Mouse (Mus musculus) midbrain, embryonic 10.5 days (tissue): ENCODE data around the gene Gm3045. TPM values are rescaled to one million over a fixed set of nuclear protein-coding genes. Genes with fewer than 3 reads are reported as not detected.

ENCODE experiments used
- DNase-seq: peaks from one replicate; pipeline ENCODE4 v3.0.0-alpha.2; 2017; ENCODE audit warnings: low spot score
- H3K27ac ChIP-seq: fragments of 300-500 bp; sonication (generic); replicated peaks from 2 replicates; pipeline ENCODE4 v1.5.1; 2016; ENCODE audit warnings: mild to moderate bottlenecking
- H3K27me3 ChIP-seq: fragments of 300-500 bp; sonication (generic); 2 replicates; pipeline ENCODE4 v1.6.1; 2016; ENCODE audit warnings: low read depth, mild to moderate bottlenecking; ENCODE audit not compliant: poor library complexity, severe bottlenecking
- H3K36me3 ChIP-seq: fragments of 300-500 bp; sonication (generic); 2 replicates; pipeline ENCODE4 v1.6.1; 2016; ENCODE audit warnings: mild to moderate bottlenecking, moderate library complexity
- H3K4me1 ChIP-seq: fragments of 300-500 bp; sonication (generic); 2 replicates; pipeline ENCODE4 v1.6.1; 2016
- H3K4me3 ChIP-seq: fragments of 300-500 bp; sonication (generic); 2 replicates; pipeline ENCODE4 v1.5.1; 2016; ENCODE audit warnings: mild to moderate bottlenecking, moderate library complexity
- H3K9me3 ChIP-seq: fragments of 300-500 bp; sonication (generic); replicated peaks from 2 replicates; pipeline ENCODE4 v1.6.1; 2016; ENCODE audit warnings: mild to moderate bottlenecking
- WGBS: fragments of 180-500 bp; shearing (Covaris S2); methylation state at CpG from one replicate; pipeline ENCODE4 v1.1.7; 2016; 5-methylcytosine and 5-hydroxymethylcytosine counted together
- polyA plus RNA-seq: library from polyadenylated mRNA; unstranded; fragments of >200 nt; fragmentation: Nextera tagmentation; extraction: Ambion mirVana; gene quantifications from 2 replicates; pipeline ENCODE4 v1.2.1, GENCODE M21; 2016

Gene Gm3045
- polyA plus RNA-seq, 1 experiment from 2014 or later, result not detected

DNA sequence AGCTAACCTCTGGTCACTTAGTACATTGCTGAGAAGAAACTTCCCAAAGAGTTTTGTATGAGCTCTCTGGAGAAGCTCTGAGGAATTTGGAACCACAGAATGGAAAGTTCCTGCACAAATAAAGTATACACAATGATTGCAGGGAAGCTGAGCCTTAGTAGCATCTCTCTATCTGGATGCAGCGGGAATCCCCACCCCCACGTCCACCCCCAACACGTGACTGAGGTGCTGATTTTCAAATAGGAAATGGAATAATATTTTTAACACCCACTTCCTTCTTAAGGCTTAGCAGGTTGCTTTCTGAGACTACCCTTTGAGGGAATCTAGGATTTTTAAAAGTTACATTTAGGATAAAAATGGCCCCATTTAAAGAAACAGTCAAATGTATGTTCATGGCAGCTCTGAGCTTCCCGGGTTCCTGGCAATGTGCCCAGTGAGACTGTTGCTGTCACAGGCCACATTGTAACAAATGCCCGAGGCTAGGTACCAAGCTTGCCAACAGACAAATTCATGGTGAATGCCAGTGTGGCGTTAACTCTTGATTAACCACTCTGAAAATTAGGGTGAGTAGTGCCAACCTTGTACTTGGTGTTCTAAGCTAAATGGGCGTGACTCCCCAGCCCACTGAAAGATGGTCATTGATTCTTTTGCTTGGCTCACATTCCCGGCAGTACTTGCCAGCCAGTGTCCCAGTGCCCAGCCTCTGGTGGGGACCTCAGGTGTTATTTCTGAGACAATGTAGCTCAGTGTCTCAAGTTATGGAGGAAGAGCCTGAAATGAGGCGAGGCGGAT, 23.0 kb downstream of the Gm3045 start:
- Histone ChIP-seq H3K36me3 (no peaks in the 10 kb centered on the region), H3K4me3 (no peak overlapping the region), H3K9me3 (no peaks in the 10 kb centered on the region), H3K27ac (no peak overlapping the region), H3K4me1 (no peaks in the 10 kb centered on the region), H3K27me3 (peaks cover 5% of the 10 kb centered on the region)
- WGBS, result 88% methylated on average over 10 of the region's 10 CpGs
- DNase-seq, result no peak

- DNase-seq, result no peak
- no peak overlapping the region for H3K4me3 ChIP-seq
- WGBS, result 87% methylated on average over 8 of the region's 8 CpGs
- H3K4me1 ChIP-seq, result no peaks in the 10 kb centered on the region
- no peak overlapping the region for H3K27ac ChIP-seq
- no peaks in the 10 kb centered on the region for H3K36me3 ChIP-seq
- H3K27me3 ChIP-seq, result peaks cover 5% of the 10 kb centered on the region
- no peaks in the 10 kb centered on the region for H3K9me3 ChIP-seq
Observed at GRCm38 (mm10) chr13:56450035-56450434, 23.6 kb downstream of the Gm3045 start.

GRCm38 (mm10) chr13:56458001-56458400, 31.6 kb downstream of the Gm3045 start:
- H3K4me3 ChIP-seq, result no peak overlapping the region
- no peak for DNase-seq
- no peaks in the 10 kb centered on the region for H3K36me3 ChIP-seq
- 74% methylated on average over 9 of the region's 9 CpGs for WGBS
- no peaks in the 10 kb centered on the region for H3K9me3 ChIP-seq
- no peak overlapping the region for H3K27ac ChIP-seq
- no peaks in the 10 kb centered on the region for H3K4me1 ChIP-seq
- H3K27me3 ChIP-seq, result no peaks in the 10 kb centered on the region

DNA sequence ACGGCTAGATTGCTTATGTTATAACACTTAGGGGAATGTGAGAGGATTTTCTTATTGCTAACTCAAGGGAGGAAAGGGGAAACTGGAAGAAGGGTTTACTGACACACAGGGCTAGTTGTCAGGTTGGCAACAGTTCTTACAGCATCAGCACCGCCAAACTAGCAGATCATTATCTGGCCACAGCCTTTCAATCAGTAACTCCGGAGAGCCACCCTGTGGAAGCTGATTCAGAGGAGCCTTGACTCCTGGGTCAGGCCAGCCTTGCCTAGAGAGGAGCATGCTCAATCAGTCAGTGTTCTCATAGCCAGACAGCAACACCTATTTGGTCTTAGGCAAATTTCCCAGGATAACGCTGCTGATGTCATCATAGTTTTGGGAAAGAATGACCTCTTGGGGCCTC, 35.1 kb downstream of the Gm3045 start:
- H3K4me3 ChIP-seq, result no peak overlapping the region
- no peaks in the 10 kb centered on the region for H3K9me3 ChIP-seq
- no peaks in the 10 kb centered on the region for H3K27me3 ChIP-seq
- H3K4me1 ChIP-seq, result peaks cover 12% of the 10 kb centered on the region
- no peak overlapping the region for H3K27ac ChIP-seq
- H3K36me3 ChIP-seq, result no peaks in the 10 kb centered on the region
- 87% methylated on average over 4 of the region's 4 CpGs for WGBS
- DNase-seq, result no peak

DNA sequence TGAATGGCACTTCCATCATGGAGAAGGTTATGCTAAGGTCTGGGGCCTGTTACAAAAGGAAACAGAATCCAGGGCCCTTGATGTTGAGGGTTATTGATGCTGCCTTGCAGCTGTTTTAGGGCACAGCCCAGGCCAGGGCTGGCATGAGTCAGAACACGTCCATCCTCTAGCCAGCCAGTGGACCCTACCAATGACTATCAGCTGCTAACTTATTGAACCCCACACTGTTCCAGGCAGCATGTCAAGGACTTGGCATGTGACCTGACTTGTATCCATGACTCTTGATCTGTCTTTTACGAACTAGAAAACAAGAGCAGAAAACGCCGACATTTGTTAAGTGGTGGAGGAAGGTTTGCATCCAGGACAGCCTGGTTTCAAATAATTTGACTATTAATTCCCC, 36.4 kb downstream of the Gm3045 start:
- H3K9me3 ChIP-seq, result no peaks in the 10 kb centered on the region
- no peak for DNase-seq
- H3K27ac ChIP-seq, result no peak overlapping the region
- WGBS, result 94% methylated on average over 4 of the region's 4 CpGs
- H3K36me3 ChIP-seq, result no peaks in the 10 kb centered on the region
- H3K4me3 ChIP-seq, result no peak overlapping the region
- no peaks in the 10 kb centered on the region for H3K27me3 ChIP-seq
- peaks cover 12% of the 10 kb centered on the region for H3K4me1 ChIP-seq

DNA sequence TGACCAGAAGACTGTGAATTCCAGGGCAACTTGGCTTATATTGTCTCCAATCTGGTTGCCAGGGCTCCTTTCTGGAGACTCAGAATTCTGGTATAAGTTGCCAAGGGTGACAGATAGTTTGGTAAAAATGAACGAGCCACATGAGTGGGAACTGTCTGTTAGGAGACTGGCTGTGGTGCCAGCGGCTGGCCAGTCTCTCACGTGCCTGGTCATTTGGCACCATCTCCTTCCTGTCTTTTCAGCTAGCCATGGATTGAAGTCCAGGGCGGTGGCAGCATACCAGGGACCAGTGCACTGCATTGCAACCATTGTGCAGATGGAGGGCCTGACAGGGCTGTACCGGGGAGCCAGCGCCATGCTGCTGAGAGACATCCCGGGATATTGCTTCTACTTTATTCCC, 36.9 kb downstream of the Gm3045 start:
- DNase-seq, result no peak
- Histone ChIP-seq H3K27ac (no peak overlapping the region), H3K4me3 (no peak overlapping the region), H3K36me3 (no peaks in the 10 kb centered on the region), H3K9me3 (no peaks in the 10 kb centered on the region), H3K27me3 (no peaks in the 10 kb centered on the region), H3K4me1 (peaks cover 12% of the 10 kb centered on the region)
- 94% methylated on average over 7 of the region's 7 CpGs for WGBS

DNA sequence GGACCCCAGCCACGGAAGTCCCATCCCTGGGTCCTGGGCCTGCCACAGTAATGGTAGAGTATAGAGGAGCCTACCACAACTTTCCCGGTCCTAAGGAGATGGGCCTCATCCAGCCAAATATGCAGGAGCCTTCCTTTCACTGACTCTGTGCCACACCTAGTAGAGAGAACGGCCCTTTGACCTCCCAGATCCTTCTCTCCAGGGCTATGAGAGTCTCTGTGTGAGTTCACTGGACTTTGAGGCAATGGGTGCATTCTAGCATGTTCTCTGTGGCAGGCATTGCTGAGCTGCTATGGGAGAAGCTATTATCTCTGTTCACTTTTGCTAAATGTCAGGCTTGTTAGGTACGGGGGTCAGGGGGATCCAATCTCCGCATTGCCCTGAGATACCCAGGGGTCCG, 37.4 kb downstream of the Gm3045 start:
- H3K36me3 ChIP-seq, result no peaks in the 10 kb centered on the region
- no peak overlapping the region for H3K27ac ChIP-seq
- no peaks in the 10 kb centered on the region for H3K9me3 ChIP-seq
- H3K4me1 ChIP-seq, result peaks cover 12% of the 10 kb centered on the region
- no peak for DNase-seq
- WGBS, result 83% methylated on average over 6 of the region's 6 CpGs
- H3K27me3 ChIP-seq, result no peaks in the 10 kb centered on the region
- no peak overlapping the region for H3K4me3 ChIP-seq

DNA sequence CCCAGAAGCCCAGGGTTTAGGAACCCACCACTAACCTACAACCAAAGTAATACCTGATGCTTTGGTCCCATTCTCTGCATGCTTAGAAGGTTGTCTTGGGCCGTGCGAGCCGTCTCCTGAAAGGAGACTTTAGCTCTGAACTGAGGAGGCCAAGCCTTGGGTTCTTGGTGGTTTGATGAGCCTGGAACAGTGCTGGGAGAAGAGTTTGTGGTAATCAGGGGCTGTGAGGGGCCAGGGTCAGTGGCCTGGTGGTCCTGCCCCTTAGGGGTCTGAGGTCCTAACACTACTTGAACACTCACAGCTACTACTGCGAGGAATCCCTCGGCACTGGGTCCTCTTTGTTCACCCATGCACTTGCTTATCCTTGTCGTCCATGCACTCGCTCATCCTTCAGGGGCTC, 41.4 kb downstream of the Gm3045 start:
- no peaks in the 10 kb centered on the region for H3K9me3 ChIP-seq
- H3K27ac ChIP-seq, result no peak overlapping the region
- DNase-seq, result no peak
- WGBS, result 92% methylated on average over 7 of the region's 7 CpGs
- no peaks in the 10 kb centered on the region for H3K36me3 ChIP-seq
- no peaks in the 10 kb centered on the region for H3K27me3 ChIP-seq
- H3K4me1 ChIP-seq, result peaks cover 18% of the 10 kb centered on the region
- no peak overlapping the region for H3K4me3 ChIP-seq

DNA sequence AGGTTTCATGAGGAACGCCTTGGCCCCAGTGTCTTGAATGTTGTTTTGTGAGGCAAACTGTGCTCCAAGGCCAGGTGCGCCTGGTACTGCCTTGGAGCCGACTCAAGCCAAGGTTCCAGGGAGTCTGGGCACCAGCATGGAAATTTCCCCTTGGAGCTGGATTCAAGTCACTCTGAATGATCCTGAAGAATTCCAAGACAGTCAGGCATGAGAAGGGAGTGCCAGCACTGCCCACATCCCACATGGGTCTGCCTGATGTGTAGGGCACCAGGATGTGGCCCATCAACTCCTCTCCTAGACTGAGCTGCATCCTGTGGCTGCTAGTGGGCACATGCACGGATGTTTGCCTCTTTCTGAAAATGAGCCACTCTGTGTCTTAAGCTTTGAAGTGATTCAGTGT, 42.1 kb downstream of the Gm3045 start:
- DNase-seq, result no peak
- no peaks in the 10 kb centered on the region for H3K9me3 ChIP-seq

GRCm38 (mm10) chr13:56471211-56471610, 44.8 kb downstream of the Gm3045 start:
- no peaks in the 10 kb centered on the region for H3K36me3 ChIP-seq
- no peaks in the 10 kb centered on the region for H3K27me3 ChIP-seq
- 90% methylated on average over 6 of the region's 6 CpGs for WGBS
- H3K27ac ChIP-seq, result no peak overlapping the region
- DNase-seq, result no peak
- no peaks in the 10 kb centered on the region for H3K9me3 ChIP-seq
- no peak overlapping the region for H3K4me3 ChIP-seq
- peaks cover 6% of the 10 kb centered on the region for H3K4me1 ChIP-seq

More for the DNA sequence above, 42.1 kb downstream of the Gm3045 start:
- H3K27me3 ChIP-seq, result no peaks in the 10 kb centered on the region
- H3K4me3 ChIP-seq, result no peak overlapping the region
- peaks cover 18% of the 10 kb centered on the region for H3K4me1 ChIP-seq
- WGBS, result 92% methylated on average over 4 of the region's 4 CpGs
- no peak overlapping the region for H3K27ac ChIP-seq
- H3K36me3 ChIP-seq, result no peaks in the 10 kb centered on the region

GRCm38 (mm10) chr13:56471951-56472350, 45.6 kb downstream of the Gm3045 start:
- Histone ChIP-seq H3K4me1 (peaks cover 6% of the 10 kb centered on the region), H3K27ac (no peak overlapping the region), H3K27me3 (no peaks in the 10 kb centered on the region), H3K4me3 (no peak overlapping the region), H3K36me3 (no peaks in the 10 kb centered on the region), H3K9me3 (no peaks in the 10 kb centered on the region)
- WGBS, result 80% methylated on average over 9 of the region's 9 CpGs
- DNase-seq, result no peak

- Histone ChIP-seq H3K27ac (no peak overlapping the region), H3K9me3 (no peaks in the 10 kb centered on the region), H3K4me1 (peaks cover 11% of the 10 kb centered on the region), H3K4me3 (no peak overlapping the region), H3K27me3 (no peaks in the 10 kb centered on the region), H3K36me3 (no peaks in the 10 kb centered on the region)
- 92% methylated on average over 9 of the region's 9 CpGs for WGBS
- DNase-seq, result no peak
Observed at GRCm38 (mm10) chr13:56472661-56473060, 46.3 kb downstream of the Gm3045 start.

DNA sequence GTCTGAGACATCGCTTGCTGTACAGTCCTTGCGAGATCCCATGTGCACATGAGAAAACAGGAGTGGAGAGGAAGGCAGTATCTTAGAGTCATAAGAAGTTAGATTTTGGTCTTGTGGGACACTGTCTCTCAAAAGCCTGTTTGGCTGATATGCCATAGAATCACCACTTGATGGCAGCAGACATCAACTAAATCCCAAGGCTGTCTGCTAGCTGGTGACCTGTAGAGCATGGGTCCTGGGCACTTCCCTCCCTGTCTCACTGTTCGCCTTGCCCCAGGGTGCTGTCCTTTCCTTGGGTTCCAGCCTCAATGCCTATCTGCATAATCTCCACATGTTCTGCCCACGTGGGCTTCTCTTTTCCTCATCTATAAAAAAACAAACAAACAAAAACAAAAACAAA, 49.0 kb downstream of the Gm3045 start:
- DNase-seq, result peak; percentile 49
- Histone ChIP-seq H3K36me3 (no peaks in the 10 kb centered on the region), H3K4me1 (peaks cover 11% of the 10 kb centered on the region), H3K4me3 (no peak overlapping the region), H3K9me3 (no peaks in the 10 kb centered on the region), H3K27me3 (no peaks in the 10 kb centered on the region), H3K27ac (no peak overlapping the region)
- WGBS, result 34% methylated on average over 4 of the region's 4 CpGs
